Mouse (Mus musculus) heart, embryonic 11.5 days (tissue): ENCODE results near the gene Flii. TPM values are rescaled to one million over a fixed set of nuclear protein-coding genes. Genes with fewer than 3 reads are reported as not detected.

Source experiments
- microRNA-seq: library from miRNA; unstranded; fragments of <30 nt; microRNA quantifications from one replicate; pipeline ENCODE4, GENCODE M21; 2016; ENCODE audit warnings: borderline number of aligned reads
- polyA plus RNA-seq: library from polyadenylated mRNA; unstranded; fragments of >200 nt; fragmentation: Nextera tagmentation; extraction: Ambion mirVana; gene quantifications from 2 replicates; pipeline ENCODE4 v1.2.1, GENCODE M21; 2014

Gene Flii
- polyA plus RNA-seq, 1 experiment from 2014 or later: 63.6 TPM

Small RNA genes lying within 50 kb of the gene (microRNA-seq; reads per million reads assigned to microRNA genes)
- gene Mir5100: 2.2 reads per million, percentile 27 among the genes with 10 or more reads in this experiment

Other genes starting within 250 kb of the Flii start
- 31.6 and 35.0 TPM in 2 replicates for gene Alkbh5, start 190.9 kb downstream of the Flii start, polyA plus RNA-seq
- gene Llgl1, start 27.5 kb downstream of the Flii start, polyA plus RNA-seq: 32.6 and 40.7 TPM in 2 replicates
- gene Mief2, start 1.1 kb upstream of the Flii start, polyA plus RNA-seq: 14.4 and 18.4 TPM in 2 replicates
- 10.5 and 13.1 TPM in 2 replicates for gene Top3a, start 50.1 kb upstream of the Flii start, polyA plus RNA-seq
- gene Smcr8, start 50.3 kb upstream of the Flii start, polyA plus RNA-seq: 6.0 and 6.1 TPM in 2 replicates
- gene Shmt1, start 84.5 kb upstream of the Flii start, polyA plus RNA-seq: 36.4 and 44.4 TPM in 2 replicates
- 31.8 and 33.9 TPM in 2 replicates for gene Dhrs7b, start 103.4 kb upstream of the Flii start, polyA plus RNA-seq
- gene Tmem11, start 152.0 kb upstream of the Flii start, polyA plus RNA-seq: 68.1 and 68.4 TPM in 2 replicates
- 20.2 and 23.9 TPM in 2 replicates for gene Natd1, start 187.5 kb upstream of the Flii start, polyA plus RNA-seq
- gene Map2k3, start 204.8 kb upstream of the Flii start, polyA plus RNA-seq: 74.6 and 77.9 TPM in 2 replicates